Mouse (Mus musculus) liver, embryonic 15.5 days (tissue): ENCODE results near the gene Fbxo47. TPM values are rescaled to one million over a fixed set of nuclear protein-coding genes. Genes with fewer than 3 reads are reported as not detected.
A peak's percentile ranks its signal among the peaks of the same experiment; 100 is the strongest.

ENCODE experiments used
- ATAC-seq: fragments of 200-750 bp; cut with Nextera tagmentation; 2 replicates; pipeline ENCODE4 v1.8.0; 2017; ENCODE audit warnings: moderate number of reproducible peaks, mild to moderate bottlenecking, moderate library complexity; ENCODE audit not compliant: insufficient read depth
- H3K27ac ChIP-seq: fragments of 300-500 bp; sonication (generic); replicated peaks from 2 replicates; pipeline ENCODE4 v1.5.1; 2015; ENCODE audit warnings: mild to moderate bottlenecking, inconsistent platforms
- H3K27me3 ChIP-seq: fragments of 300-500 bp; sonication (generic); 2 replicates; pipeline ENCODE4 v1.6.1; 2015; ENCODE audit warnings: mild to moderate bottlenecking, inconsistent platforms
- H3K36me3 ChIP-seq: fragments of 300-500 bp; sonication (generic); replicated peaks from 2 replicates; pipeline ENCODE4 v1.6.1; 2015; ENCODE audit warnings: moderate library complexity, mild to moderate bottlenecking, inconsistent platforms
- H3K4me1 ChIP-seq: fragments of 300-500 bp; sonication (generic); replicated peaks from 2 replicates; pipeline ENCODE4 v1.6.1; 2015; ENCODE audit warnings: inconsistent platforms
- H3K4me2 ChIP-seq: fragments of 300-500 bp; sonication (generic); 2 replicates; pipeline ENCODE4 v1.6.1; 2015; ENCODE audit warnings: moderate library complexity, mild to moderate bottlenecking, inconsistent platforms
- H3K4me3 ChIP-seq: fragments of 300-500 bp; sonication (generic); replicated peaks from 2 replicates; pipeline ENCODE4 v1.5.1; 2015; ENCODE audit warnings: mild to moderate bottlenecking, inconsistent platforms
- H3K9ac ChIP-seq: fragments of 300-500 bp; sonication (generic); 2 replicates; pipeline ENCODE4 v1.6.1; 2015; ENCODE audit warnings: moderate library complexity, mild to moderate bottlenecking, inconsistent platforms
- H3K9me3 ChIP-seq: fragments of 300-500 bp; sonication (generic); replicated peaks from 2 replicates; pipeline ENCODE4 v1.6.1; 2016; ENCODE audit warnings: inconsistent platforms
- WGBS: fragments of 180-500 bp; shearing (Covaris S2); methylation state at CpG from one replicate; pipeline ENCODE4 v1.1.7; 2015; ENCODE audit warnings: mixed read lengths; ENCODE audit not compliant: insufficient replicate concordance; 5-methylcytosine and 5-hydroxymethylcytosine counted together
- polyA plus RNA-seq: library from polyadenylated mRNA; unstranded; fragments of >200 nt; fragmentation: Nextera tagmentation; extraction: Ambion mirVana; gene quantifications from 2 replicates; pipeline ENCODE4 v1.2.1, GENCODE M21; 2015

Gene Fbxo47
- polyA plus RNA-seq, 1 experiment from 2014 or later = 0.44 TPM

DNA sequence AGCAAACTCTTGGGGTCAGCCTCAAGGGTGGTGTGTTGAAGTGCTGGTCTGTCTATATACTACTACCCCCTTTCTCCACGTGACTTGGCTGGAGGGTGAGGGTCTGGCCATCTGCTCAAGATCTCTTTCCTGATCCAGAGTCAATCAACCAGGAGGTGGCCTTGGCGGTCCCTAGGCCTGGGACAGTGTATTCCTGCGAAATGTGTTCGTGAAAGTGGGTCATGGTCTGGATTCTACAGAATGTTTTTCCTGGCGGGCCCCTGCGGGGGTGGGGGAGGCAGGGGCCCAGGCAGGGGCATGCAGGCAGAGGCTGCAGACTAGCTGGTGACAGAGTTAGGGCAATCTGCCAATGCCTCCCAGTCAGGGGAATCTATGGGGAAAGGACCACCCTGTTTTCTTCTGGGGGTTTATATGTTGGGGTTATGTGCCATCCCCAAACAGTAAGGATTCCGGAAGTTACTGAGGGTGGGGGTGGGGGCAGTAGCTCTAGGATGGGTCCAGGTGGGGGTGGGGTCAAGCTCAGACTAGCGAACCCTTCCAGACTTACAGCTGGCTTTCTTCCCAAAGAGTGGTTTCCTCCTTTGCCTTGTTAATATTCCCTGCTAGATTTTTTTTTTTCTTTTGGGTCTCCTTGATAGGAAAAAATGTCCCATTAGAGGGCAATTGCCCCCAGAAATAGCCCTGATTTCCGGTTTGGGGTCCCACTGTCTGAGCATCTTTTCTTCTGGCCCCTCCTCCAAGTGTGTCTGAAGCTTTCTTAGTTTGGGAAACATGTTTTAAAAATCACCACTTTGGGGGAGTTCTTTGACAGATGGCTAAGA lies 78.9 kb downstream of the Fbxo47 start:
- Histone ChIP-seq H3K4me3 (no peak overlapping the region), H3K4me1 (peaks cover 92% of the 10 kb centered on the region), H3K36me3 (peaks cover 6% of the 10 kb centered on the region; the same call in 1 of the 2 replicates), H3K4me2 (peak overlapping the region; percentile 11; the same call in 1 of the 2 replicates), H3K27ac (peak overlapping the region; percentile 45; the same call in 1 of the 2 replicates), H3K27me3 (peaks cover 8% of the 10 kb centered on the region), H3K9me3 (no peaks in the 10 kb centered on the region), H3K9ac (no peak overlapping the region)
- no peak for ATAC-seq
- WGBS = 34% methylated on average over 9 of the region's 9 CpGs

DNA sequence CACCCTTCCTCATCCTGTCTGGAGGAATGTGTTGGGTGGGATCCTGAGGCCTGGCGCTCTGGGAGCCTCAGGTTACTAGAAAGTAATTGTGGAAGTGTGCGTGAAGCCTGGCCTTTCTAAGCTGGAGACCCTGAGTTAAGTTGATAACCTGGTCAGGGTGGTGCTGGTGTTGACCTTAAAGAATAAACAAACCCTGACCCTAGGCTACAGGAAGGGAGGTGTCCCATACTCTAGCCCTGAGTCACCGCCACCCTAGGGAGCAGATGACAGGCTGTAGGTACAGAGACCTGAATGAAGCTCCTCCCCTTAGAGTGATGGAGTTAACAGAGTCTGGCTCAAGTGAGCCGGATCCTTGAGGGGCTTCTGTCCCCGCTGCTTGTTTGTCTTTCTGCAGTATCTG lies 80.1 kb downstream of the Fbxo47 start:
- H3K36me3 ChIP-seq = peaks cover 6% of the 10 kb centered on the region; the same call in 1 of the 2 replicates
- H3K27ac ChIP-seq = 0 out of 2 replicates have a peak overlapping the region, but pooled peaks have one; percentile 20
- ATAC-seq = no peak
- peaks cover 20% of the 10 kb centered on the region for H3K27me3 ChIP-seq
- no peak overlapping the region for H3K4me2 ChIP-seq
- no peak overlapping the region for H3K4me3 ChIP-seq
- no peak overlapping the region for H3K9ac ChIP-seq
- WGBS = 48% methylated on average over 5 of the region's 5 CpGs
- H3K4me1 ChIP-seq = peaks cover 93% of the 10 kb centered on the region
- no peaks in the 10 kb centered on the region for H3K9me3 ChIP-seq

Other genes with a start within 250 kb of the Fbxo47 start
- 0.16 and 0.20 TPM in 2 replicates for gene Mllt6, start 220.7 kb downstream of the Fbxo47 start, polyA plus RNA-seq
- gene Cisd3, start 198.3 kb downstream of the Fbxo47 start, polyA plus RNA-seq = 11.4 and 12.3 TPM in 2 replicates
- gene Pcgf2, start 183.7 kb downstream of the Fbxo47 start, polyA plus RNA-seq = 1.4 and 2.7 TPM in 2 replicates
- gene Psmb3, start 180.8 kb downstream of the Fbxo47 start, polyA plus RNA-seq = 236 and 247 TPM in 2 replicates
- gene Pip4k2b, start 139.4 kb downstream of the Fbxo47 start, polyA plus RNA-seq = 0.48 and 0.54 TPM in 2 replicates
- gene Cwc25, start 117.6 kb downstream of the Fbxo47 start, polyA plus RNA-seq = 5.4 and 5.8 TPM in 2 replicates
- gene 1700001P01Rik, start 108.2 kb downstream of the Fbxo47 start, polyA plus RNA-seq = not detected in 2 replicates
- gene Rpl23, start 101.7 kb downstream of the Fbxo47 start, polyA plus RNA-seq = 185 and 242 TPM in 2 replicates
- 31.4 and 36.7 TPM in 2 replicates for gene Lasp1, start 85.2 kb downstream of the Fbxo47 start, polyA plus RNA-seq
- 0.30 and 0.39 TPM in 2 replicates for gene B230217C12Rik, start 43.4 kb downstream of the Fbxo47 start, polyA plus RNA-seq
- 0.74 and 0.75 TPM in 2 replicates for gene Plxdc1, start 102.3 kb upstream of the Fbxo47 start, polyA plus RNA-seq
- gene Arl5c, start 112.0 kb upstream of the Fbxo47 start, polyA plus RNA-seq = 7.4 and 8.3 TPM in 2 replicates
- gene Cacnb1, start 138.9 kb upstream of the Fbxo47 start, polyA plus RNA-seq = 1.1 and 1.6 TPM in 2 replicates
- gene Rpl19, start 142.6 kb upstream of the Fbxo47 start, polyA plus RNA-seq = 535 and 549 TPM in 2 replicates
- 0.06 TPM in 1 of 2 replicates, not detected in the other for gene Stac2, start 169.3 kb upstream of the Fbxo47 start, polyA plus RNA-seq